Mouse (Mus musculus) limb, embryonic 15.5 days (tissue): ENCODE measurements at regions not wholly inside any gene's neighbourhood (a gene's known extent, or its start where the extent isn't known, plus 50 kb on each side); places are given as distances from the start of the nearest gene placed in this dataset.

ENCODE experiments used
- ATAC-seq: fragments of 200-750 bp; cut with Nextera tagmentation; 2 replicates; pipeline ENCODE4 v1.8.0; 2017; ENCODE audit warnings: low read depth, moderate TSS enrichment; ENCODE audit not compliant: insufficient number of reproducible peaks, low FRiP score, low TSS enrichment
- H3K27ac ChIP-seq: fragments of 300-500 bp; sonication (generic); 2 replicates; pipeline ENCODE4 v1.5.1; 2015; ENCODE audit warnings: moderate library complexity, mild to moderate bottlenecking, inconsistent platforms
- H3K27me3 ChIP-seq: fragments of 300-500 bp; sonication (generic); 2 replicates; pipeline ENCODE4 v1.6.1; 2015; ENCODE audit warnings: inconsistent platforms
- H3K36me3 ChIP-seq: fragments of 300-500 bp; sonication (generic); 2 replicates; pipeline ENCODE4 v1.6.1; 2015; ENCODE audit warnings: inconsistent platforms
- H3K4me1 ChIP-seq: fragments of 300-500 bp; sonication (generic); 2 replicates; pipeline ENCODE4 v1.6.1; 2015; ENCODE audit warnings: inconsistent platforms
- H3K4me2 ChIP-seq: fragments of 300-500 bp; sonication (generic); 2 replicates; pipeline ENCODE4 v1.6.1; 2015; ENCODE audit warnings: mild to moderate bottlenecking, inconsistent platforms
- H3K4me3 ChIP-seq: fragments of 300-500 bp; sonication (generic); 2 replicates; pipeline ENCODE4 v1.5.1; 2015; ENCODE audit warnings: mild to moderate bottlenecking, inconsistent platforms
- H3K9ac ChIP-seq: fragments of 300-500 bp; sonication (generic); 2 replicates; pipeline ENCODE4 v1.6.1; 2015; ENCODE audit warnings: inconsistent platforms
- H3K9me3 ChIP-seq: fragments of 300-500 bp; sonication (generic); 2 replicates; pipeline ENCODE4 v1.6.1; 2016; ENCODE audit warnings: inconsistent platforms
- WGBS: fragments of 180-500 bp; shearing (Covaris S2); methylation state at CpG from one replicate; pipeline ENCODE4 v1.1.7; 2015; 5-methylcytosine and 5-hydroxymethylcytosine counted together

GRCm38 (mm10) chr4:125921550-125922316, 102.6 kb upstream of the Csf3r start:
- Histone ChIP-seq H3K36me3 (no peaks in the 10 kb centered on the region), H3K4me1 (no peaks in the 10 kb centered on the region), H3K4me2 (no peak overlapping the region), H3K27me3 (peaks cover 44% of the 10 kb centered on the region), H3K27ac (no peak overlapping the region), H3K9me3 (no peaks in the 10 kb centered on the region), H3K9ac (no peak overlapping the region), H3K4me3 (no peak overlapping the region)
- WGBS: 13% methylated on average over 19 of the region's 19 CpGs
- no peak for ATAC-seq

- WGBS: 19% methylated on average over 11 of the region's 11 CpGs
- Histone ChIP-seq H3K36me3 (no peaks in the 10 kb centered on the region), H3K4me1 (no peaks in the 10 kb centered on the region), H3K27me3 (peaks cover 40% of the 10 kb centered on the region), H3K9me3 (no peaks in the 10 kb centered on the region), H3K4me3 (no peak overlapping the region), H3K9ac (no peak overlapping the region), H3K4me2 (no peak overlapping the region), H3K27ac (no peak overlapping the region)
- ATAC-seq: no peak
Measured at GRCm38 (mm10) chr4:125922317-125922878, 102.0 kb upstream of the Csf3r start.

- Histone ChIP-seq H3K36me3 (no peaks in the 10 kb centered on the region), H3K9me3 (no peaks in the 10 kb centered on the region), H3K27me3 (peaks cover 40% of the 10 kb centered on the region), H3K27ac (no peak overlapping the region), H3K4me3 (no peak overlapping the region), H3K9ac (no peak overlapping the region), H3K4me2 (no peak overlapping the region), H3K4me1 (no peaks in the 10 kb centered on the region)
- no peak for ATAC-seq
- WGBS: 46% methylated on average over 7 of the region's 7 CpGs
Measured at GRCm38 (mm10) chr4:125923225-125923624, 101.1 kb upstream of the Csf3r start.

- peaks cover 28% of the 10 kb centered on the region for H3K27me3 ChIP-seq
- no peak overlapping the region for H3K4me2 ChIP-seq
- WGBS: 51% methylated on average over 4 of the region's 4 CpGs
- H3K9me3 ChIP-seq: no peaks in the 10 kb centered on the region
- no peak overlapping the region for H3K9ac ChIP-seq
- no peaks in the 10 kb centered on the region for H3K36me3 ChIP-seq
- 0 out of 2 replicates have a peak, but pooled peaks cover 4% of the 10 kb centered on the region for H3K4me1 ChIP-seq
- H3K4me3 ChIP-seq: no peak overlapping the region
- H3K27ac ChIP-seq: no peak overlapping the region
- no peak for ATAC-seq
Measured at GRCm38 (mm10) chr4:125928196-125928595, 96.2 kb upstream of the Csf3r start.

GRCm38 (mm10) chr4:125929122-125929772, 95.1 kb upstream of the Csf3r start:
- H3K4me2 ChIP-seq: no peak overlapping the region
- 59% methylated on average over 17 of the region's 17 CpGs for WGBS
- H3K9me3 ChIP-seq: no peaks in the 10 kb centered on the region
- no peak overlapping the region for H3K27ac ChIP-seq
- no peaks in the 10 kb centered on the region for H3K36me3 ChIP-seq
- H3K27me3 ChIP-seq: peaks cover 31% of the 10 kb centered on the region
- 0 out of 2 replicates have a peak, but pooled peaks cover 4% of the 10 kb centered on the region for H3K4me1 ChIP-seq
- no peak overlapping the region for H3K4me3 ChIP-seq
- no peak for ATAC-seq
- no peak overlapping the region for H3K9ac ChIP-seq

GRCm38 (mm10) chr4:125930764-125931163, 93.6 kb upstream of the Csf3r start:
- Histone ChIP-seq H3K27me3 (peaks cover 31% of the 10 kb centered on the region), H3K36me3 (no peaks in the 10 kb centered on the region), H3K9ac (no peak overlapping the region), H3K27ac (no peak overlapping the region), H3K4me1 (0 out of 2 replicates have a peak, but pooled peaks cover 4% of the 10 kb centered on the region), H3K4me2 (no peak overlapping the region), H3K4me3 (no peak overlapping the region), H3K9me3 (no peaks in the 10 kb centered on the region)
- 50% methylated on average over 10 of the region's 10 CpGs for whole genome bisulfite sequencing
- no peak for ATAC-seq

- H3K27me3 ChIP-seq: peaks cover 31% of the 10 kb centered on the region
- H3K36me3 ChIP-seq: no peaks in the 10 kb centered on the region
- H3K9me3 ChIP-seq: no peaks in the 10 kb centered on the region
- no peak overlapping the region for H3K4me3 ChIP-seq
- ATAC-seq: no peak
- H3K4me1 ChIP-seq: 0 out of 2 replicates have a peak, but pooled peaks cover 4% of the 10 kb centered on the region
- no peak overlapping the region for H3K9ac ChIP-seq
- no peak overlapping the region for H3K4me2 ChIP-seq
- no peak overlapping the region for H3K27ac ChIP-seq
- WGBS: 51% methylated on average over 6 of the region's 6 CpGs
Measured at GRCm38 (mm10) chr4:125931321-125931720, 93.0 kb upstream of the Csf3r start.

- WGBS: 55% methylated on average over 22 of the region's 22 CpGs
- Histone ChIP-seq H3K4me2 (no peak overlapping the region), H3K4me1 (0 out of 2 replicates have a peak, but pooled peaks cover 4% of the 10 kb centered on the region), H3K4me3 (no peak overlapping the region), H3K9ac (no peak overlapping the region), H3K27ac (no peak overlapping the region), H3K27me3 (peaks cover 30% of the 10 kb centered on the region), H3K36me3 (no peaks in the 10 kb centered on the region), H3K9me3 (no peaks in the 10 kb centered on the region)
- ATAC-seq: no peak
Measured at GRCm38 (mm10) chr4:125932036-125932756, 92.2 kb upstream of the Csf3r start.

- no peak overlapping the region for H3K4me2 ChIP-seq
- no peak overlapping the region for H3K27ac ChIP-seq
- H3K4me1 ChIP-seq: 0 out of 2 replicates have a peak, but pooled peaks cover 4% of the 10 kb centered on the region
- no peak overlapping the region for H3K4me3 ChIP-seq
- WGBS: 57% methylated on average over 7 of the region's 7 CpGs
- H3K9ac ChIP-seq: no peak overlapping the region
- no peak for ATAC-seq
- H3K27me3 ChIP-seq: peaks cover 19% of the 10 kb centered on the region
- H3K36me3 ChIP-seq: no peaks in the 10 kb centered on the region
- no peaks in the 10 kb centered on the region for H3K9me3 ChIP-seq
Measured at GRCm38 (mm10) chr4:125936357-125936756, 88.0 kb upstream of the Csf3r start.

- WGBS: 41% methylated on average over 6 of the region's 6 CpGs
- H3K27me3 ChIP-seq: peaks cover 8% of the 10 kb centered on the region; the same call in 1 of the 2 replicates
- ATAC-seq: no peak
Measured at GRCm38 (mm10) chr4:125938186-125938585, 86.2 kb upstream of the Csf3r start.

GRCm38 (mm10) chr4:125941266-125941665, 83.1 kb upstream of the Csf3r start:
- WGBS: 47% methylated on average over 5 of the region's 5 CpGs
- Histone ChIP-seq H3K36me3 (no peaks in the 10 kb centered on the region), H3K27ac (no peak overlapping the region), H3K4me3 (no peak overlapping the region), H3K4me1 (no peaks in the 10 kb centered on the region), H3K9me3 (no peaks in the 10 kb centered on the region), H3K27me3 (peaks cover 8% of the 10 kb centered on the region; the same call in 1 of the 2 replicates), H3K4me2 (no peak overlapping the region), H3K9ac (no peak overlapping the region)
- ATAC-seq: no peak

More at GRCm38 (mm10) chr4:125938186-125938585, 86.2 kb upstream of the Csf3r start:
- Histone ChIP-seq H3K4me3 (no peak overlapping the region), H3K36me3 (no peaks in the 10 kb centered on the region), H3K9me3 (no peaks in the 10 kb centered on the region), H3K27ac (no peak overlapping the region), H3K4me2 (no peak overlapping the region), H3K4me1 (no peaks in the 10 kb centered on the region), H3K9ac (no peak overlapping the region)
